13 mouse cellular contexts compared by ENCODE assay signal in genomic region chr14:16519588-16520167, GRCm38 (mm10).
DNase-seq lines count a peak whose midpoint lies in the region; ATAC-seq and TF ChIP-seq lines count a peak whose summit lies in the region.
"Had no signal": no experiment of that assay in that cellular context is flagged by ENCODE, and none has a peak within 500 bp of the region (broad histone marks: within the 10 kb centered on the region; RNA-seq: fewer than 3 reads in every experiment).

No protein-coding gene starts in this region.

- no peaks in the 10 kb centered on the region; a peak in 2 of 4 replicates for H3K4me1 ChIP-seq in MEL (ENCODE audit: control insufficient read depth in 1 of 2, insufficient read depth in 2 of 2, low read length in 2 of 2)
- H3K4me1 ChIP-seq in liver, embryonic 12.5 days = 0 out of 2 replicates have a peak, but pooled peaks cover 3% of the 10 kb centered on the region
- H3K4me1 ChIP-seq: liver, embryonic 15.5 days had no signal

- no peak for TF ChIP-seq POLR2A in MEL (IDR thresholded peaks at IDR 0.05; ENCODE audit: control insufficient read depth in 1 of 2, insufficient read depth in 1 of 2, low read depth in 1 of 2, low read length in 2 of 2, poor library complexity in 1 of 2)

- no peak overlapping the region for H3K9ac ChIP-seq in MEL (ENCODE audit: control insufficient read depth, low read depth, low read length, poor library complexity, severe bottlenecking)
- no peak overlapping the region for H3K9ac ChIP-seq in liver, embryonic 12.5 days
- H3K9ac ChIP-seq: liver, embryonic 15.5 days; midbrain, embryonic 15.5 days had no signal

- no peaks in the 10 kb centered on the region for H3K9me3 ChIP-seq in MEL (replicated peaks; ENCODE audit: insufficient read depth, low read length)
- no peaks in the 10 kb centered on the region for H3K9me3 ChIP-seq in liver, embryonic 12.5 days (replicated peaks)
- H3K9me3 ChIP-seq: liver, embryonic 15.5 days; midbrain, embryonic 15.5 days had no signal

- DNase-seq in frontal cortex, postnatal 10 days (ENCODE audit: low spot score in 2 of 2) = no peak
- DNase-seq in layer of hippocampus, adult 2 months (ENCODE audit: low spot score in 2 of 2) = peak; percentile 45
- DNase-seq in layer of hippocampus, postnatal 25 days (ENCODE audit: extremely low spot score in 1 of 2, low spot score in 1 of 2) = no peak
- peak; percentile 25 for DNase-seq in MEL (ENCODE audit: low read depth, low spot score)
- peak; percentile 24 to 30 for DNase-seq in layer of hippocampus, adult 8-10 months (ENCODE audit: low spot score in 2 of 2)
- DNase-seq in urinary bladder, adult 2 months (ENCODE audit: low spot score) = no peak
- DNase-seq: cerebellum, adult 8-10 months; lung, postnatal 4 days had no signal

- no peak overlapping the region for H3K4me2 ChIP-seq in liver, embryonic 12.5 days
- H3K4me2 ChIP-seq: liver, embryonic 15.5 days; midbrain, embryonic 15.5 days had no signal

- 67% methylated on average over 8 of the region's 8 CpGs for WGBS in liver, embryonic 12.5 days (ENCODE audit: insufficient replicate concordance)

- peak; percentile 57 for TF ChIP-seq CTCF in layer of hippocampus, adult 2 months (conservative IDR thresholded peaks at IDR 0.05)
- no peak for TF ChIP-seq CTCF in MEL (IDR thresholded peaks at IDR 0.05 in 2 of 3, conservative IDR thresholded peaks at IDR 0.05 in 1 of 3; ENCODE audit: control insufficient read depth in 1 of 3, insufficient read depth in 1 of 3, low read depth in 2 of 3, low read length in 3 of 3, poor library complexity in 1 of 3, severe bottlenecking in 1 of 3)

- TF ChIP-seq EP300 in MEL (IDR thresholded peaks at IDR 0.05; ENCODE audit: low read depth in 1 of 2, low read length in 2 of 2) = no peak

- H3K36me3 ChIP-seq in MEL (ENCODE audit: control insufficient read depth in 1 of 2, insufficient read depth in 2 of 2, low read length in 2 of 2) = no peaks in the 10 kb centered on the region
- no peaks in the 10 kb centered on the region for H3K36me3 ChIP-seq in liver, embryonic 12.5 days
- H3K36me3 ChIP-seq: liver, embryonic 15.5 days; midbrain, embryonic 15.5 days had no signal

- H3K4me3 ChIP-seq in layer of hippocampus, adult 2 months = no peak overlapping the region
- no peak overlapping the region for H3K4me3 ChIP-seq in MEL (ENCODE audit: control insufficient read depth in 1 of 2, insufficient read depth in 1 of 2, low read depth in 2 of 2, low read length in 2 of 2)
- no peak overlapping the region for H3K4me3 ChIP-seq in liver, embryonic 12.5 days
- H3K4me3 ChIP-seq: liver, embryonic 15.5 days; midbrain, embryonic 15.5 days had no signal

- no peaks in the 10 kb centered on the region for H3K27me3 ChIP-seq in MEL (ENCODE audit: control insufficient read depth in 1 of 2, insufficient read depth in 2 of 2, low read length in 2 of 2)
- no peaks in the 10 kb centered on the region for H3K27me3 ChIP-seq in liver, embryonic 12.5 days (replicated peaks)
- H3K27me3 ChIP-seq: liver, embryonic 15.5 days; midbrain, embryonic 15.5 days had no signal

- TF ChIP-seq RAD21 in MEL (IDR thresholded peaks at IDR 0.05; ENCODE audit: low read depth, low read length) = no peak; the same call in 1 of the 2 replicates

- H3K27ac ChIP-seq in layer of hippocampus, adult 2 months = peak overlapping the region; percentile 79
- H3K27ac ChIP-seq in MEL (ENCODE audit: control insufficient read depth, low read depth, low read length) = no peak overlapping the region
- no peak overlapping the region for H3K27ac ChIP-seq in liver, embryonic 12.5 days
- H3K27ac ChIP-seq: liver, embryonic 15.5 days had no signal

- H3K79me2 ChIP-seq in MEL (ENCODE audit: control insufficient read depth, insufficient read depth, low read length, poor library complexity) = no peaks in the 10 kb centered on the region

- ATAC-seq in frontal cortex, adult (ENCODE audit: low TSS enrichment) = peak; percentile 82
- ATAC-seq in liver, embryonic 12.5 days = no peak
- ATAC-seq: hindbrain, embryonic 16.5 days; midbrain, embryonic 15.5 days had no signal

TF ChIP-seq in MEL, 35 proteins besides CTCF, POLR2A, EP300 and RAD21:
- no peak for TF ChIP-seq MXI1 (IDR thresholded peaks at IDR 0.05; ENCODE audit: low read depth, low read length)
- TF ChIP-seq SIN3A (IDR thresholded peaks at IDR 0.05; ENCODE audit: low read length) = no peak
- TF ChIP-seq BHLHE40 (IDR thresholded peaks at IDR 0.05; ENCODE audit: borderline replicate concordance, low read depth, low read length) = no peak
- TF ChIP-seq ZNF384 (IDR thresholded peaks at IDR 0.05; ENCODE audit: low read depth, low read length) = no peak
- TF ChIP-seq MEF2A (IDR thresholded peaks at IDR 0.05; ENCODE audit: extremely low read depth, insufficient replicate concordance, low read depth, low read length, poor library complexity, severe bottlenecking) = no peak
- TF ChIP-seq KAT2A (conservative IDR thresholded peaks at IDR 0.05; ENCODE audit: low read depth, low read length) = no peak
- TF ChIP-seq ZC3H11A (IDR thresholded peaks at IDR 0.05; ENCODE audit: low read depth, low read length) = no peak
- TF ChIP-seq POLR2AphosphoS5 (IDR thresholded peaks at IDR 0.05; ENCODE audit: borderline replicate concordance, low read depth, low read length) = no peak
- TF ChIP-seq CHD1 (IDR thresholded peaks at IDR 0.05; ENCODE audit: low read depth, low read length) = no peak
- TF ChIP-seq POLR2AphosphoS2 (IDR thresholded peaks at IDR 0.05; ENCODE audit: low read length) = no peak
- no peak for TF ChIP-seq ETS1 (IDR thresholded peaks at IDR 0.05; ENCODE audit: low read depth, low read length)
TF ChIP-seq in MEL: peak in this region for 0.

Comparison
In these comparisons a context has a peak if more than half of its experiments do, and no peak if none do; other contexts are left out.
1. DNase-seq: peak in layer of hippocampus, adult 2 months (2 of 2), MEL (single experiment) and layer of hippocampus, adult 8-10 months (2 of 2); none in frontal cortex, postnatal 10 days (0 of 2), layer of hippocampus, postnatal 25 days (0 of 2) and urinary bladder, adult 2 months (single experiment).